Mouse (Mus musculus): ENCODE measurements around the gene Fkbp4.
"Not testable (repeated sequence)": the region's sequence is repeated elsewhere in the genome, so short reads cannot be mapped to it uniquely, and the experiment has no call there.

Fkbp4 gene

GRCm38 (mm10) chr6:128390683-128391082, 47.8 kb downstream of the Fkbp4 start:
- DNase-seq (ENCODE audit: low spot score), result no peak

- no peak for DNase-seq (ENCODE audit: low spot score)
These were observed 49.3 kb downstream of the Fkbp4 start for GRCm38 (mm10) chr6:128389185-128389584.

- DNase-seq (ENCODE audit: low spot score), result no peak
These were observed 53.5 kb downstream of the Fkbp4 start for GRCm38 (mm10) chr6:128385026-128385425.

- DNase-seq (ENCODE audit: low spot score), result no peak
These were observed 54.7 kb downstream of the Fkbp4 start for GRCm38 (mm10) chr6:128383752-128384151.

- no peak for DNase-seq (ENCODE audit: low spot score)
These were observed 57.2 kb downstream of the Fkbp4 start for GRCm38 (mm10) chr6:128381254-128381653.

- not testable (repeated sequence) for DNase-seq (ENCODE audit: low spot score)
These were observed 57.8 kb downstream of the Fkbp4 start for GRCm38 (mm10) chr6:128380594-128381167.
